In genomic region chr7:107567674-107568073, GRCm38 (mm10) we compare ENCODE assay signal across 10 mouse cellular contexts. TPM values are rescaled to one million over a fixed set of nuclear protein-coding genes. Genes with fewer than 3 reads are reported as not detected.
A peak's percentile ranks its signal among the peaks of the same experiment; 100 is the strongest.
DNase-seq lines count a peak whose midpoint lies in the region; ATAC-seq and TF ChIP-seq lines count a peak whose summit lies in the region.
"Had no signal": no experiment of that assay in that cellular context is flagged by ENCODE, and none has a peak within 500 bp of the region (broad histone marks: within the 10 kb centered on the region; RNA-seq: fewer than 3 reads in every experiment).

No protein-coding gene starts in this region.

- peak; percentile 53 for ATAC-seq in embryonic facial prominence, embryonic 15.5 days (ENCODE audit: insufficient number of reproducible peaks, low FRiP score, low TSS enrichment, low read depth)
- ATAC-seq in liver, embryonic 13.5 days (ENCODE audit: low read depth): no peak

- intact Hi-C loops in gastrocnemius, adult 2 months (cut with DNase I): no loop called here
- intact Hi-C loops in left cerebral cortex, postnatal 14 days (cut with DNase I): no loop called here

- peak overlapping the region; percentile 67 for H3K27ac ChIP-seq in gastrocnemius, adult 2 months
- peak overlapping the region; percentile 86 for H3K27ac ChIP-seq in layer of hippocampus, adult 2 months
- peak overlapping the region; percentile 94 for H3K27ac ChIP-seq in embryonic facial prominence, embryonic 15.5 days (replicated peaks)
- H3K27ac ChIP-seq in liver, embryonic 13.5 days: no peak overlapping the region; the same call in 1 of the 2 replicates
- H3K27ac ChIP-seq: liver, embryonic 15.5 days had no signal

- DNase-seq in gastrocnemius, adult 2 months: no peak
- no peak for DNase-seq in gastrocnemius, postnatal 10 days
- DNase-seq in layer of hippocampus, adult 2 months (ENCODE audit: low spot score in 2 of 2): no peak
- DNase-seq in layer of hippocampus, adult 11-12 months (ENCODE audit: low spot score): no peak
- DNase-seq in liver, embryonic 13.5 days: no peak
- no peak for DNase-seq in ovary, postnatal 14 days (ENCODE audit: low spot score)
- DNase-seq in left cerebral cortex, postnatal 14 days (ENCODE audit: low spot score in 2 of 2): no peak
- DNase-seq: B cell, adult 2 months had no signal

- peak overlapping the region; percentile 50 for H3K4me2 ChIP-seq in embryonic facial prominence, embryonic 15.5 days (replicated peaks)
- peak overlapping the region; percentile 36 for H3K4me2 ChIP-seq in liver, embryonic 13.5 days
- H3K4me2 ChIP-seq: liver, embryonic 15.5 days had no signal

- H3K9ac ChIP-seq in embryonic facial prominence, embryonic 15.5 days: peak overlapping the region; percentile 28
- no peak overlapping the region for H3K9ac ChIP-seq in liver, embryonic 13.5 days
- H3K9ac ChIP-seq: liver, embryonic 15.5 days had no signal

- H3K36me3 ChIP-seq in embryonic facial prominence, embryonic 15.5 days: peaks cover 9% of the 10 kb centered on the region
- no peaks in the 10 kb centered on the region for H3K36me3 ChIP-seq in liver, embryonic 13.5 days
- H3K36me3 ChIP-seq: liver, embryonic 15.5 days had no signal

- 32% methylated on average over 5 of the region's 5 CpGs for WGBS in embryonic facial prominence, embryonic 15.5 days
- WGBS in liver, embryonic 13.5 days (ENCODE audit: insufficient replicate concordance): 60% methylated on average over 5 of the region's 5 CpGs

- no peaks in the 10 kb centered on the region for H3K27me3 ChIP-seq in embryonic facial prominence, embryonic 15.5 days
- H3K27me3 ChIP-seq in liver, embryonic 13.5 days: no peaks in the 10 kb centered on the region
- H3K27me3 ChIP-seq: liver, embryonic 15.5 days had no signal

- H3K4me3 ChIP-seq in gastrocnemius, adult 2 months: peak overlapping the region; percentile 66
- peak overlapping the region; percentile 46 for H3K4me3 ChIP-seq in layer of hippocampus, adult 2 months
- H3K4me3 ChIP-seq in embryonic facial prominence, embryonic 15.5 days (replicated peaks): peak overlapping the region; percentile 47
- peak overlapping the region; percentile 16 for H3K4me3 ChIP-seq in liver, embryonic 13.5 days (replicated peaks)

- no peak for TF ChIP-seq CTCF in gastrocnemius, adult 2 months (IDR thresholded peaks at IDR 0.05)
- no peak for TF ChIP-seq CTCF in layer of hippocampus, adult 2 months (conservative IDR thresholded peaks at IDR 0.05)

- H3K4me1 ChIP-seq in embryonic facial prominence, embryonic 15.5 days: peaks cover 9% of the 10 kb centered on the region
- no peaks in the 10 kb centered on the region for H3K4me1 ChIP-seq in liver, embryonic 13.5 days (replicated peaks)
- H3K4me1 ChIP-seq: liver, embryonic 15.5 days had no signal

- H3K9me3 ChIP-seq in embryonic facial prominence, embryonic 15.5 days (replicated peaks): no peaks in the 10 kb centered on the region
- no peaks in the 10 kb centered on the region for H3K9me3 ChIP-seq in liver, embryonic 13.5 days (replicated peaks)
- H3K9me3 ChIP-seq: liver, embryonic 15.5 days had no signal

RNA-seq across cellular contexts. Expression of gene Olfml1, which starts 0.4 kb away (rescaled TPM):
- 1 to 10 TPM; 2.0 to 2.6 TPM for total RNA-seq in gastrocnemius, adult 2 months (2021)
- total RNA-seq in gastrocnemius, postnatal 10 days (2021): 10 to 100 TPM; 10.5 to 12.7 TPM
- total RNA-seq in layer of hippocampus, adult 2 months (2021): 10 to 100 TPM; 12.7 to 13.1 TPM
- polyA plus RNA-seq in embryonic facial prominence, embryonic 15.5 days (2015; fragmentation: Nextera tagmentation; extraction: Ambion mirVana): 29.0 and 31.4 TPM in 2 replicates
- polyA plus RNA-seq in liver, embryonic 13.5 days (2015; fragmentation: Nextera tagmentation; extraction: Ambion mirVana): 1.7 and 2.0 TPM in 2 replicates
- 1 to 10 TPM; 5.9 to 6.4 TPM for total RNA-seq in left cerebral cortex, postnatal 14 days (2021)

RNA-seq across cellular contexts. Expression of gene Ppfibp2, which starts 27.3 kb away (rescaled TPM):
- 10 to 100 TPM; 10.6 to 19.0 TPM for total RNA-seq in gastrocnemius, adult 2 months (2021)
- total RNA-seq in gastrocnemius, postnatal 10 days (2021): 10 to 100 TPM; 16.8 to 20.1 TPM
- 1 to 10 TPM; 5.2 to 7.4 TPM for total RNA-seq in layer of hippocampus, adult 2 months (2021)
- polyA plus RNA-seq in embryonic facial prominence, embryonic 15.5 days (2015; fragmentation: Nextera tagmentation; extraction: Ambion mirVana): 16.6 and 18.6 TPM in 2 replicates
- polyA plus RNA-seq in liver, embryonic 13.5 days (2015; fragmentation: Nextera tagmentation; extraction: Ambion mirVana): 3.0 and 3.5 TPM in 2 replicates
- 1 to 10 TPM; 4.0 to 4.5 TPM for total RNA-seq in left cerebral cortex, postnatal 14 days (2021)

RNA-seq across cellular contexts. Expression of gene 5330417H12Rik, which starts 57.3 kb away (rescaled TPM):
- total RNA-seq in gastrocnemius, adult 2 months (2021): not detected
- total RNA-seq in gastrocnemius, postnatal 10 days (2021): not detected
- not detected for total RNA-seq in layer of hippocampus, adult 2 months (2021)
- polyA plus RNA-seq in embryonic facial prominence, embryonic 15.5 days (2015; fragmentation: Nextera tagmentation; extraction: Ambion mirVana): 0.23 TPM in 1 of 2 replicates, not detected in the other
- polyA plus RNA-seq in liver, embryonic 13.5 days (2015; fragmentation: Nextera tagmentation; extraction: Ambion mirVana): not detected in 2 replicates
- not detected for total RNA-seq in left cerebral cortex, postnatal 14 days (2021)
- polyA plus RNA-seq: liver, embryonic 15.5 days had no signal

Comparison
In these comparisons a context has a peak if more than half of its experiments do, and no peak if none do; other contexts are left out.
1. H3K4me3 ChIP-seq: peak in every context shown above with its lines; median percentile 66 in gastrocnemius, adult 2 months; 47 in embryonic facial prominence, embryonic 15.5 days; 46 in layer of hippocampus, adult 2 months; 16 in liver, embryonic 13.5 days.